Mouse (Mus musculus) heart, adult 9 months (tissue): Measurements from ENCODE around the gene H1foo.

Experiments used
- DNase-seq, 2 experiments: peaks; one replicate each; pipeline ENCODE4 v3.0.0; 2022; ENCODE audit warnings: low spot score in 2 of 2

H1foo gene

DNA sequence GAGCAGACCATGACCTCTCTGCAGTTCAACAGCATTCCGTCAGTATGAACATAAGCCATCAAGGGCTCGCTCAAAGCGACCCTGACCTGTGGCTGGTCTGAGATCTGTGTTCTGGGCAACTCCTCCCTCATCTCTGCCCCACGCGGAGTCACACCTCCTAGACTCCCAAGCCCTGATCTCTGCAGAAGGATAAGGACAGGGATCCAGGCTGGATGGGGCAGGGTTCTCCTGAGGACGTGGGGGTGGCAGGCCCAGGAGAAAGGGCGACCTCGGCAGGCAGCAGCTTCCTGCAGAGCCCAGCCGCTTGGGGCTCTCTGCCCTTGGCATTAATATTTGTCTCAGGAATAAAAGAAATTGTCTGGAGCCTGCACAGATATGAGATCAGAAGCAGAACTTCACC lies 40.9 kb downstream of the H1foo start:
- DNase-seq, result no peak

GRCm38 (mm10) chr6:115986472-115987095 lies 41.8 kb downstream of the H1foo start:
- DNase-seq, result peak; percentile 55 to 69

GRCm38 (mm10) chr6:115987096-115987747 lies 42.5 kb downstream of the H1foo start:
- no peak for DNase-seq

GRCm38 (mm10) chr6:115989032-115989431 lies 44.3 kb downstream of the H1foo start:
- no peak for DNase-seq

DNA sequence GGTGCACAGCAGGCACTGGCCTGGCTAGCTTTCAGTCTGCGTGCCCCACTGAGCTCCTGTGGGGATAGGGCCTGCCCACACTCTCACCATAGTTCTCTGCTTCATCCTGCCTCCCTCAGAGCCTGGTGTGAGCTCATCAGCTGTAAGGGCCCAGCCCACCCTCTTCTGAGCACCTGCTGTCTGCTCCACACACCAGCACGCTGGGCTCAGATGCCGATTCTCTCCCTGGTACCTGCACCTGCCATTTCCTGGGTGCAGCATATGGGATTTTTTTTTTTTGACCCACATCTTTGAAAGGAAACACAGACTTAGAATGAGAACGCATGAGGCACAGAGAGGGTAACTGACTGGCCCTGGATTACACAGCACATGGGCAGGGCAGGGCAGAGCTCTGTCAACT lies 44.9 kb downstream of the H1foo start:
- DNase-seq, result no peak

- DNase-seq, result no peak
Measured at GRCm38 (mm10) chr6:115990056-115990455, 45.3 kb downstream of the H1foo start.

DNA sequence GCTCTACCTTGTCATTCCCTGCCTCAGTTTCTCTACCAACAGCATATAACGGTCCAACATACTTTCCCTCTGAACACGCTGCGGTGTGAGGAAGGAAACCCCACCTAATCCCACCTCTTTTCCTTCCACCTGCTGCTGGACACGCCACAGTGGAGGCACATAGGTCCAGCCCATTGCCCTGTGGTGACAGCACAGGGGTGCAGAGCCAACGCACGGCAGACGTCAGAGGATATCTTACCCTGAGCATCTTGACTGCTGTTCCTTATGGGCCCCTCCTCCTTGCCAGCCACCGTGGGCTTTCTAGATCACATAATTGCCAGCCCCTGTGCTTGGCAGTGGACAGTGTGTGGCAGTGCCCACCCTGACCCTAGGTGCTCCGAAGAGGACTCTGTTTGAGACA lies 45.7 kb downstream of the H1foo start:
- DNase-seq, result no peak

- no peak for DNase-seq
Measured at GRCm38 (mm10) chr6:115991108-115991880, 46.6 kb downstream of the H1foo start.

- no peak for DNase-seq
Measured at GRCm38 (mm10) chr6:115991881-115992620, 47.3 kb downstream of the H1foo start.

DNA sequence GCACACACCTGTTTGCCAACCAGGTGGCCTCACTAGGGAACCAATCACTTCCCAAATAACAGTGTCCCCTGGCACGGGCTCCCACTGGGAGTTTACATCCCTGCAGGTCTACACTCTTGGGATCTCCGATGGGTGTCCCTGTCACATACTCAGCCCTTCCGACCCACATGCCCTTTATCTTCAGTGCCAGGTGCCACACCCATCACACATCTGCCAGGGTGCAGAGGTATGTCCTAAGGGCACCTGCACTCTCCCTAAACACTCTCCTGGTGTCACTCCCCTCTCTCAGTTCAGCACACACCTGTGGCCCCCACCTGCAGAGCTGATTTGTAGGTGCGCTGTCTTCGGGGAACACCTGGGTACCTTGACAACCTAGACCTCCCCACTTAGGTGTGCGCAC lies 48.2 kb downstream of the H1foo start:
- DNase-seq, result no peak

GRCm38 (mm10) chr6:115993463-115994145 lies 48.9 kb downstream of the H1foo start:
- no peak for DNase-seq

DNA sequence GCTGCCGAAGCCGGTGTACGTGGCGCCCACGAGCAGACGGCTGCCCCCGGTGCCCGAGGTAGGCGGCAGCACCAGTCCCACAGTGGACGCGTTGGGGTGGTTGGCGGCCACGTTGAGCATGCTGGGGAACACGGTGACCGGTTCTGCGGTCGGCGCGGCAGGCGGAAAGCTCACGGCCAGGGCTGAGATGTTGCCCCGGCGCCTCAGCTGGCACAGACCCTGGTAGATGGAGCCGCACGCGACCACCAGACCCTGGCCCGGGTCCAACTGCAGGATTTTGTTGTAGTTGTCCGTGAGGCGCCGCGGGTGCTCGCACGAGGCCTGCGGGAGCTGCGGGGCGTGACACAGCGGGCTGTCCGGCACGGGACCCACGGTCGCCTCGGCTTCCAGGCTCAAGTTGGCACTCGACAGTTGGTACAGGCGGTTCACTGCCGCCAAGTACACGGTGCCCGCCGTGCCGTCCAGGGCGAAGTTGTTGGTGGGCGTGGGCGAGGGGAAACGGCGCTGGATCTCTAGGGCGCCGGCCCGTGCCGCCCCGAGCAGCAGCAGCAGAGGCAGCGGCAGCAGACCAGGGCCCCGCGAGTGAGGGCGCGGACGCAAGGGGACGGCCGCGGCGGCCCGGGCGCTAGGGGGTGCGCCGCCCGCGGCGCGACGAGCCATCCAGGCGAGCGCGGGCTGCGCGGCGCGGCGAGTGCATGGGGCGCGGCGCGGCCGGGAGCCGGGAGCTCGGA lies 49.6 kb downstream of the H1foo start:
- DNase-seq, result no peak

DNA sequence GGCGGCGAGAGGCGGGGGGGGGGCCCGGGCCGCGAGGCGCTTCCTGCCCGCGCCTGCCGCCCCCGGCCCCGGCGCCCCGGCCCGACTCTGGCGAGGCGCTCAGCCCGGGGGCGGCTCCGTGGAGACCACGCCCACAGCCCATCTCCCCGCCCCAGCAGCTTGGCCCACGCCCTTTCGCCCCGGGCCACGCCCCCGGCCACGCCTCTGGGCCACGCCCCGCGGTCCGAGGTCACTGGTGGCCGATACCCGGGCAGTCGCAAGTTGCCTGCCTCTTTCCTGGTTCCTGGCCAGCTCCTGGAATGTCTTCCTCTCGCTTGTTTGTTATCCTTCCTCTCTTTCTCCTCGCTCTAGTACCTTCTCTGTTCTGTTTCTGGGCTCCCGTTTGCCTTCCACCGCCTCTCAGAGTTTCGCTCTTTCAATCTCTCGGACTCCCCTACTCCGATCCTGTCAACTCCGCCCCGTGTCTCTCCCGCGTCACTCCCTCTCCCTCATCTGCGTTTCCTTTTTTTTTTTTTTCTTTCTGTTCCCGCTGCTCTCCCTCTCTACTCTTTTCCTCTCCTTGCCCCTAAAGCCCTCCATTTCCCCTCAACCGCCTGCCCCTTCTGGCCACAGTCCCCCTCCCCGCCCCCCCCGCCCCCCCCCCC lies 50.3 kb downstream of the H1foo start, which contains the start of gene Plxnd1:
Gene Plxnd1, minus strand, starts transcription at position 129 of the 644 bp plus-strand sequence.
- DNase-seq, result peak; percentile 95 to 97

DNA sequence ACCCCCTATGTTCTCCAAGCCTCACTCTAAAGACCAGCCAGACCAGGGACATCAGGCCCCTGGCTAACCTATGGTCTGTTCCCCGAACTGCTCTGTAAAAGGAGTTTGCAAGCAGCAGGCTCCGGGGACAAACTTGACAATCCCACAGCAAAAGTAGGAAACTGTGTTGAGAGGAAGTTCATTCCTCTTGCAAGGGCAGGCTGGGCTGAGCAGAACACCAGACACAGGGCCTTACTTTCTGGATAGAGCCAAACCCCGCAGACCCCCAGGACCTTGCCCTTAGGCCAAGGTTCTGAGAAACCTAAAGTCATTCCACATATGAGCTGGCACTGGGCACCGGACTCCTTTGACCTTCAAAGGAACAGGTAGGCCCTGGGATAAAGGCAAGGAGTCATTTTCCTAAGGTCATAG lies 50.8 kb downstream of the H1foo start:
- no peak for DNase-seq

- DNase-seq, result peak; percentile 82 to 90
Measured at GRCm38 (mm10) chr6:115996171-115996851, 51.6 kb downstream of the H1foo start.

- no peak for DNase-seq
Measured at GRCm38 (mm10) chr6:115997726-115998311, 53.1 kb downstream of the H1foo start.

GRCm38 (mm10) chr6:115998758-115999157 lies 54.0 kb downstream of the H1foo start:
- no peak for DNase-seq

GRCm38 (mm10) chr6:115999227-115999626 lies 54.5 kb downstream of the H1foo start:
- DNase-seq, result no peak
